Mouse (Mus musculus): ENCODE measurements around the gene Tgfbr2.

Gene Tgfbr2

DNA sequence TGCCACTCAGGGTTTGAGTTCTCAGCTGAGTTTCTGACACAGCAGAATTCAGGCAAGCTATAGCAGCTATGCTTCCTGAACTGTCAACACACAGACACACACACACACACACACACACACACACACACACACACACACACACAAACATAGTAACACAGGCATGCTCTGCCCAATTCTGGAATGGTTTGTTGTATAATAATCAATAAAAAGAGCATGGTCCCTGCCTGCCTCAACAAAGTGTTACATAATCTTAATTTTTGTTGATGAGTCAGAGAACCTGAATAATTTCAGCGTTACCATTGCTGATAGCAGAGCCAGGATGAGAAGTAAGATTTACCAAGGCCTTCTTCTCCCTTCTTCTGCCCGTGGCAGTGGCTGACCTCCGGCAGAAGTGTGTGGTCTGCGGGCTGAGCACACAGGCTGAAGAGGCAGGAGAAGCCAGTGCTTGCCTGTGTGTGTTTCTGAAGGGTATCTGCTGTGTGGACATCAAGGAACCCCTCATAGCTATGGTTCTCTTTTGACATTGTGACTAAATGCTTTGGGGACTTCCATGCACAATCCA is 18.8 kb upstream of the Tgfbr2 start:
- DNase-seq (ENCODE audit: low spot score) = no peak

DNA sequence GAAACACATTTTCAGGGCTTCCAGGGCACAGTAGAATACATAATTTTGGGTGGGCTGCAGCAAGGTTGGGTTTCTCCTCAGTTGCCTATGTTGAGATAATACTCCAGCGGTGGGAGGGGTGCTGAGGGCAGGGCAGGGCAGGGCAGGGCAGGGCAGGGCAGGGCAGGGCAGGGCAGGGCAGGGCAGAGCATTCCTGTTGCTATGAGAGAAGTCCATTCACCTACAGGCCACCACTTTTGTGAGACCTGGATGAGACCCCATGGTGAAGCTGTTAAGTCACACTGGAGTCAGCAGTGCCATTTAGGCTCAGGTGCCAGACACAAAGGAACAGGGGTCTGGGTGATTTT is 18.3 kb upstream of the Tgfbr2 start:
- DNase-seq (ENCODE audit: low spot score) = no peak

DNA sequence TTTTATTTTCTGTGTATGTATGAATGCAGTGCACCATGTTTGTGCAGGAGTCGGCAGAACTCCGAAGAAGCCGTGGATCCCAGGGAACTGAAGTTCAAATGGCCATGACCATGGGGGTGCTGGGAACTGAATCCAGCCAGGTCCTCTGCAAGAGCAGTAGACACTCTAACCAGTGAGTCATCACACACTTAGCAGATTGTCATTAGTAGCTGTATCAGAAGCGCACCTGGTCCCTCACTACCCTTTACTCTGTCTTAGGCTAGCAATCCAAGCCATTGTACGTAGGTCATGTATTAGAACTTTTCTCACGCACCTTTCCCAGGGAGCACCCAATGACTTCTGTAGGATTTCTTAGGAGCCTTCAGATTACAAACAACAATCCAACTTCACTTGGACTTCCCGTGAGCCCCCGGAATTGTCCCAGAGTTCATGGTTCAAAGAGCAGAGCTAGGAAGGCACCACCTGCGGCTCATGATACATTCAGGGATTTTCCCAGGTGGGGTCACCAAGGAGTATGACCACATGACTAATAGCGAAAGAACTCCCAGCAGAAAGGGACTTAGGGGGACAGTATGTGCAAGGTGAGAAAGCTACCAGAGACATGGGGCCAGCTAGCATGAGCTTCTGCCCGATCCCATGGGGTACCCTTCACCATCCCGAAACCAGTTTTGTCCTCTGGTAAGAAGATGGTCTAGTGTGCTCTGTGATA is 17.8 kb upstream of the Tgfbr2 start:
- DNase-seq (ENCODE audit: low spot score) = no peak

DNA sequence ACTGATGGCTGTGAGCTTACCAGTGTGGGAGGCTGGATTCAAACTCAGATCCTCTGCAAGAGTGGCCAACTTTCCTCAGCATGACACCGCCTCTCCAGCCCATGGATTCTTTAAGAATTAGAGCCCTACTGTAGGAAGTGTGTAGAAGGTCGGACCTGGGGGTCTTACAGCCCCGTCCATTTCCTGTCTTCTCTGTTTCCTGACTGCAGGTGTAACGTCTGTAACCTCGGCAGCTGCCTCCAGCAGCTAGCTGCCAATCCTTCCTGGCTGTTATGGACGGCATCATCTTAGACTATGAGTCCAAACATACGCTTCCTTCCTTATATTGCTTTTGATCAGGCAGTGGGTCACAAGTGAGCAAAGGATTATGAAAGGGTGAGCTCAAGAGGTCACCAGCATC is 17.1 kb upstream of the Tgfbr2 start:
- DNase-seq (ENCODE audit: low spot score) = no peak

DNA sequence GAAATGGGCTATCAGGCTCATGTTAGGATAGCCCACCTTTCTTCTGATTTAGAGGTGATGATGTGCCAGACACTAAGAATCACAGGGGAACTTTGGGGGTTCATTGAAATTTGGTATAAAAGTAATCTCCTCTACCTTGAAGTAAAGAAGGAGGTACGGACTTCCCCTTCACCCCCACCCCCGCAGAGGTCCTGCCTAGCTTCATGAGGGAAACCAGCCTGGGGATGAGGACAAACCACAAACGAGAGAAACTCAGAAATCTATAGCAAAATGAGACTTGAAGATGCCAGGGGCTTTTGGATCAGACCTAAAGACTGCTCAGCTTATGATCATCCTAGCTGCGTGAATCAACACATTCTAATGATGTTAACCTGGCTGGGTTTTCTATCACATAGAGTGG is 14.7 kb upstream of the Tgfbr2 start:
- DNase-seq (ENCODE audit: low spot score) = no peak

DNA sequence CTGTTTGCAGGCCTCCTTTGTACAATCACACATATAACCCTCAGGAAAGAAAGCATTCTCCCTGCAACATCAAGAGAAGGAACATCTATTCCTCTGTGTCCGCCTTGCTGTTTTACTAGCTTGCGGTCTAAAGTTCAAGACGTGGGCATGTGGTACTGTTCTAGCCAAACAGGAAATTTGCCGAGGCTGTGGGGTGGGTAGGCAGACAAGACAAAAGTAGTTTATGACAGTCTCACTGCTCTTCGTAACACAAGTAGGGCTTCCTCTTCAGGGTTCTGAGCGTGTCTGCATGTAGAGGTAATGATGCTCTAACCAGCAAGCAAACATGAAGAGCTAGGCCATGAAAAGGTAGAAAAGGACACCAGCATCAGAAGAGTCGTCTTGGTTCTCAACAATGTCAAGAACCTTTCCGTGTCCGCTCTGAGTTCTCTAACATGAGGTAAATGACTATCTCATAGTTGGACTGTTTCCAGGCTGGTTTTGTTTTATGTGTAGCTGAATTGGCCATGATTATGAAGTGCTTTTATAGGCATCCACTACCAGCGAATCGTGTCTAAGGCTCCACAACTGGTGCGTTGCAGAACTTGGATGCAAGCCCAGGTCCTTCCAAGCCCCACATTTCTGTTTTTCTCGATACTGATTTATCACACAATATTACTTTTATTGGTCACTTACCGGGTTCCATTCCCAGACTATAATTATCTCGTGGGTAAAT is 13.9 kb upstream of the Tgfbr2 start:
- no peak for DNase-seq (ENCODE audit: low spot score)

DNA sequence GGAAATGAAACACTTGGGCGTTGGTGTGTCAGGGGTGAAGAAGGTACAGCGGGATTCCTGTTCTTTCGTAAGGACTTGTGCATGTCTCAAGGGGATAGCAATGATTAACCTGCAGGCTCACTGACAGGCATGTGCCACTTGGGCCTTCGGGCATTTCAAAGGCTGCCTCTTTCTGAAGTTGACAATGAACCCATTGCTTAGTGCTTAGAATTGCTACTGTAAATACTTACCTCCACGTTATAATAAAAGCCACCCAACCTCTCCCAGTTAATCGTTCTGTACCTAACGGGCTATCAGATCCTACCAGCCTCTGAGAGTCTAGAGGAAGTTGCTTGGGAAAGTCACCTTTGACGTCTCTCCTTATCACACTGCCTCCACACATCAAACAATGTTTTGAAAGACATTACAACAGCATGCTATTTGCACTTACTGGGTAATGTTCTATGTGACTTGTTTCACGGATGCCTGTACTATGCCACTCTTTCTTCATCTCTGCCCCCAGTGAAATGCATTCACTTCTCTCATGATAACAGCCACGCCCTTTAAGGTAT is 12.1 kb upstream of the Tgfbr2 start:
- DNase-seq (ENCODE audit: low spot score) = no peak

DNA sequence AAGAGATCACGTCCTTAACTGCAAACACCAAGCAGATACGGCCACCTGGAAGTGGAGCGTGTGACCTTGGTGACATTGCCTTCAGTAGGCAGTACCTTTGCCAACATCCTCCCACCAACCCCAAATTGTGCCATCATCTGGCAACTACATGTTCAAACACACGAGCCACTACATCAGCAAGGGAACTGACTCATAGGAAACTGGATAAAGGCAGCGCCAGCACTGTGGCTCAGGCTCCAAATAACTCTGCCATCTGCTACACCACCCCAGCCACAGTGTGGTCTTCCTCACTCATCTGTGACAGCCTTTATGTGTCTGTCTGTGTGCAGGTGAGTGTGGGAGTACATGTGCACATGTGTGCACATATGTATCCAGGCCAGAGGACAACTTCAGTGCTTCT is 9.7 kb upstream of the Tgfbr2 start:
- no peak for DNase-seq (ENCODE audit: low spot score)

DNA sequence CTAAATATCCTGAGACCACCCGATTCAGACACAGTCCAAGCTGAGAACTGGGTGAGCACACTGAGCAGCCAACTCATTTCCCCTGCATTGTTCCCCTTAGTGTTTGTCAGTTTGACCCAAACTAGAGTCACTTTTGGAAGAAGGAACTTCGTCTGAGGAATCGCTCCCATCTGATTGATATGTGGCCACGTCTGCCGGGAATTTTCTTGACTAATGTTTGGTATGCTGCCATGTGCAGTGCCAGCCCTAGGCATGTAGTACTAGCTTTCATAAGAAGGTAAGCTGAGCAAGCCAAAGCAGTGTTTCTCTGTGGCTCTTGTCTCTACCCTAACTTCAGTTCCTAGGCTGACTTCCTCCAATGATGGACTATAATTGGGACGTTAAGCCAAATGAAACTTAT is 7.9 kb upstream of the Tgfbr2 start:
- no peak for DNase-seq (ENCODE audit: low spot score)

DNA sequence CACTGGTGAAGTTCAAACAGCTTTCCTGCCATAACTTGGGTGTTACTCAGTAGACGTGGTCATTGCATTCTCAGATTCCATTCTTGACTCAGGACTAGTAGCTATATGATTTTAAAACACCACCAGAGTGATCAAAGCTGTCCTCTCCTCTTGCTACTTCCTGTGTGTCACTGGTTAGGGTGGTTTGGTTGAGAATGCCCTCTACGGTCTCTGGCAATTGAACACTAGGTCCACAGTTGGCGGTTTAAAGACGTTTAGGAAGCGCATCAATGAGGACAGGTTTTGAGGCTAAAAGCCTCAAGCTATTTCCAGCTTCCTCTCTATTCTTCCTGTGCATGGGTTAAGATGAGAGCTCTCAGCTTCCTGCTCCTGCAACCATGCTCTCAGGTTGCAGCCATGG is 6.4 kb upstream of the Tgfbr2 start:
- no peak for DNase-seq (ENCODE audit: low spot score)

DNA sequence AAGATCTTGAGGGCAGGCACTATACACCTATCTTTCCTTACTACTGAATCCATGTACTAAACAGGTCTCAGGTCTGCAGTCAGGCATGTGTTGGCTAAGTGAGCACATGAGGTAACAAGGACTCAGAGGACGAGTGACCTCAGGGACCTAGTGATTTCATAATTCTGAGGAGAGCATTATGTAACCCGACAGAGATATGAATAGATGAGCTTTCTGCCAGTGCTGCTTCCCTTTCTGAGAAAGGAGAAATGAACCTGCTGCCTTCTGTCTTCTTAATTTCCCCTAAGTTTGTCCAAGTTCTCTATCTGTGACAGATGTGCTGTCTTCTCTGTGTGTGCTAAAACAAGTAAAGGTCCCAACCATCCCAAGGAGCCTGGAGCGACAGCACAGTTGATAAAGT is 3.0 kb upstream of the Tgfbr2 start:
- no peak for DNase-seq (ENCODE audit: low spot score)

DNA sequence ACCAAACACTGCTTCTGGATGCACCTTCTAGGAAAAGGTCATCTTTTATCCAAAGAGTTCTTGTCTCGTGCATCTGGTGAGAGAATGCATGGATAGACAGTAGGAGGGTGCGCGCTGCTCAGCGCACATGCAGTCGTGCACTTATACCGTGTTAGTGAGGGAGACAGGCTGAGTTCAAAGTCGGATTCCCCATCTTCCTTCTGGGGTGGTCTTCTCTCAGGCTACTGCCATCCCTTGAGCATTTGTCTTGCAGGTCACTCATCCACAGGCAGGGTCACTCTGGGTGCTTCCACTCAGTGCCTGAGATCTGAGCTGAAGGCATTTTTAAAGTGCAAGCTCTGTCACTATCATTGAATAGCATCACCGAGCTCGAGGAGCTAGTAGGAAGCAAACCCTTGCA is 1.9 kb upstream of the Tgfbr2 start:
- DNase-seq (ENCODE audit: low spot score) = no peak

DNA sequence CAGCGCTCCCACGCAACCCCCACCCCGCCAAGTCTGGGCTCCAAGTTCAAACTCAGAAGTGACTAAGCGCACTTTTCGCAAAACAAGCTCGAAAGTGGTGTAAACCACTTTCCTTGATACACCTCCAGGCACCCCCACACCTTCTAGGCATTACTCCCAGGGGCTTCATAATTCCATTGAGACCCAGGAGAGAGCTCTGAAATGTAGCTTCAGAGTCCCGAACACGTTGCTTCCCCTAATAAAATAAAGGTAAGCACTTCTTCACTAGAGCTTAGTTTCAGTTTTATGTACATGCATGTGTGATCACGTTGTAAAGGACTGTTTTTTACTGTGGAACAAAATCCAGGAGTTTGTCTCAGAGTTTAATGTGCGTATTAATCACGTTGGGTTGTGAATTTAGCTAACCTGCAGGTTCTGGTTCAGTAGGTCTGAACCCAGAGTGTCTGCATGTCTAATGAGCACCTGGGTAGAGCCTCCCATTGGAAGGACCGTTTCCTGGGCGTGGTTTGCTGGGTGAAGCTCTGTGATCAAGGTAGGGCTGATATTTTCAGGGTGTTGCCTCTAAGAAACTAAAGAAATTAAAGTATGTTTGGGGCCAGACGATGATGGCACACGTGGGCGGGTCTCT is 442 bp upstream of the Tgfbr2 start:
- DNase-seq (ENCODE audit: low spot score) = peak; percentile 8

DNA sequence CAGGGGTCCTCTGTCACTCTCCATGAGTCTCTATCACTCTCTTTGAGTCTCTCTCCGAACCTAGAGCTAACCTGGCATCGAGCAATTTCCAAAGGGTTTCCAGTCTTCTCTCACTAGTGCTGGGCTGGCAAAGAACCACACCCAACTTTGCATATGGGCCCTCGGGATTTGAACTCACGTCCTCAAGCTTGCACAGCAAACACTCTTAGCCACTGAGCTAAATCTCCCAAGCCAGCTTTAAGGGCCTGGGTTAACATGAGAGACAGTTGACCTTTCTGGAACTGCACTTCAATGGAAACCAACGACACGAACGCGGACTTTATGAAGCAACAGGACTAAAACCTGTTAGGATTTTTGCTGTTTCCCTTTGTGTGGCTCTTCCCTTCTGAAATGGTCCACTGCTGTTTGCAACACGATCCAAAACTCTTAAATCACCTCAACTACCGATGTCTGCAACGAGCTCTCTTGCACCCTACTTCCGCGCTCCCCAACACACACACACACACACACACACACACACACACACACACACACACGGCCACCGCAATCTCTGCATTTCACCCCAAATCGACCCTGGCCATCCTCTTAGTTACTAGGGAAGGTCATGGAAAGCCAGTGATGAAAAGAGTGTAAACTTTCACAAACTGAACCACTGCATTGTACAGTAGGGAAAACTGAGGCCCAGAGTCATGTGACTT is 1.5 kb downstream of the Tgfbr2 start:
- DNase-seq (ENCODE audit: low spot score) = no peak

DNA sequence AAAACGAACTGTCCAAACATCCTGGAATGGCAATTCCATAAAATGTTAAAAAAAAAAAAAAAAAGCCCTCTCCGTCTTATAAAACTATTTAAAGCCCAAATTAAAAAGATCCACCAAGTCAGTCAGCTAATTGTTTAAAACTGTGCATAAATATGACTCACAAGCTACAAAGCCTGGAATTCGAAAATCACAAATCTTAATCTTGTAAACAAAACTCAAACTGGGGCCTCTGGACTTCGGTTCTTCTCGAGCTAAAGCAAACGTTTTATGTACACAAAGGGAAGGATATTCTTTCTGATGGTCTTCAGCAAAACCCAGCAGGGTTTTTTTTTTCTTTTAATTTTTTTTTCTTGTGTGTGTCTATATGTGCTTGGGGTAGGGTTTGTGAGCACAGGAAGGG is 2.1 kb downstream of the Tgfbr2 start:
- no peak for DNase-seq (ENCODE audit: low spot score)

DNA sequence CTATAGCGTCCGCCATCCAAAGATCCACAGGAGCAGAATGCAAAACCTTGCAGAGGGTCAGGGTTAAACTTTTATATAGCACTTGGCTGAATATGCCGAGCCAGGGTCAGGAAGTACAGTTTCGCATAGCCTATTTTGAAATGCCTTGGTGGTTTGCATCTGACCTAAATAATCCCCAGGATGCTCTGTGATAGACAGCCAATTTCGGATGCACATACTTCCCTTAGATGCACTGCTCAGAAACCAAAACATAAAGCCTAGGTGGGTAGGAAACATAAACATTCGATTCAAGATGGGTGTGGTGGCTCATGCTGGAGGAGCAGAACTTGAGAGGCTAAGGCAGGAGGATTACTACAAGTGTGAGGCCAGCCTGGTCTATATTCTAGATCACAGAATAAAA is 6.1 kb downstream of the Tgfbr2 start:
- no peak for DNase-seq (ENCODE audit: low spot score)

DNA sequence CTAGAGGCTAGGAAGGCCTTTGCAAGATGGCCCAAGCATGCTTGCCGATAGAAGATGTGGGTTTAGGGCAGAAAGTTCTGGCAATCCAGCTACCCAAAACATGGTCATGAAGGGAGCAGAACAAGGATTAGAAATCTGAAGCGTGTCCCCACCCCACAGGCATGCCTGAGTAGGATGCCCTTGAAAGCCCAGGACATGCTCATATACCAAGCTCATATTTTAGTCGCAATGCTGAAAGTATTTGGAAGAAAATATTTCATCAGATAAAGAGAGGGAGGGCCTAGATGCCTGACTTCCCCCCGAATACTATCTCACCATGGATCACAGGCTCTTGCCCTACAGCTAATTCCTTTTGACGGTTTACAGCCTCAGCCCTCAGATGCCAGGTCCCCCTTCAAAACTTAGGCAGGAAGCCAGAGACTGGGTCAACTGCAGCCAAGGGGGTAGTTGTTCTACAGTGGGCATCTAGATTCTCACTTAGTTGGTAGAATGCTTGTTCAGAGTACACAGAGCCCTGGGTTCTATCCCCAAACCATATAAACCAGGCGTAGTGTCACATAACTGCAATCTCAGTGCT is 7.8 kb downstream of the Tgfbr2 start:
- no peak for DNase-seq (ENCODE audit: low spot score)

DNA sequence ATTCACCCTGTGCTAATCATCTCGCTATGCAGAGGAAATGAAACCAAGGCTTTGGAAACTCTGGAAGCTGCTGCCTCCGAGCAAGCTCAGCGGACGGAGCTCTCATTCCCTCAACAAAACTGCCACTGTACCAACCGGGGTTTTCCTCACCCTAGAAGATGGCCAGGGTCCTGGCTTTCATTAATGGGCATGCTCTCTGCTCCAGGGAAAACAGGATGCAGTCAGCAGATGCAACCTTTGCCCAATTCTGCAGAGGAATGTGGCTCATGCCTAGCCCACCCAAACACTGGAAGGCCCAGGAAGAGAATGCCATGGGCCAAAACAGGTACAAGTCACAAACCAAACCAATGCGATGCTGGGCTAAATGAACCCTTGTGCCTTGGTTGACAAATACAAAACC is 8.8 kb downstream of the Tgfbr2 start:
- DNase-seq (ENCODE audit: low spot score) = no peak

DNA sequence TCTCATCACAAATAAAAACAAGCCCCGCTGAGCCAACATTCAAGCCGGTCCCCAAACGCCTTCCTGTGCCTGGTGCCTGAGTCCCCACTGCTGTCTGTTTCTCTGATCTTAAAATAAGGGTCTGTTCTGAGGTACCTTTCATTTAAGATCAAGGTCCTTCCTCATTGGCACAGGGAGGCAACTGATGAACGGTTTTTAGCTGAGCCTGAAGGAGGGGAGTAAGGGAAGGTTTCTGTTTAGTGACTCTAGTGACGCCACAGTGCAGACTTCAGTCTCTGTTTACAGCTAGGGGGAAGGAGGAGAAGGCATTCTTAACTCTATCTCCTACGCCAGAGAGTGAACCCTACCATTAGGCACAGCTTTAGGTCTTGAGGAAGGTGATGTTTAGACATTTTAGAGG is 11.3 kb downstream of the Tgfbr2 start:
- DNase-seq (ENCODE audit: low spot score) = no peak

DNA sequence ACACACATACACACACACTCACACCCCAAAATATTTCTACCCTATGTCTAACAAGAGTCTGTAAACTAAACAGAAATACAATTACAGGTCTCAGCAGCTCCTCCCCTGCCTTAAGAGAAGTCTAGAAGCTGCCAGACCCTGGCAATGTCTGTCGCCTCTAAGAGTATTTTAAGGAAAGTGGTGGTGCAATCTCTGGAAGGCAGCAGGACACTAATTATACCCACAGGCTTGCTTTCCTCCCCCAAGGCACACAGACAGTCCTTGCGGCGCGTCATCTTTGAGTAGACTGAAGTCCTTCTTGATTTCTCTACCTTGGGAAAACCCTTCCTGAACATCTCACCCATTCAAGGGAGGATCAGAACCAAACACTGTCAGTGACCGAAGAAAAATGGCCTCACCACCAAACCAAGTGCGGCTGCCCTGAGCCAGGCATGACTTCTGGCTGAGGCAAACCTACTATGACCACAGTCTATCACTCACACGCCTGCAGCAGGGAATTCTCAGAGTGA is 12.2 kb downstream of the Tgfbr2 start:
- no peak for DNase-seq (ENCODE audit: low spot score)

DNA sequence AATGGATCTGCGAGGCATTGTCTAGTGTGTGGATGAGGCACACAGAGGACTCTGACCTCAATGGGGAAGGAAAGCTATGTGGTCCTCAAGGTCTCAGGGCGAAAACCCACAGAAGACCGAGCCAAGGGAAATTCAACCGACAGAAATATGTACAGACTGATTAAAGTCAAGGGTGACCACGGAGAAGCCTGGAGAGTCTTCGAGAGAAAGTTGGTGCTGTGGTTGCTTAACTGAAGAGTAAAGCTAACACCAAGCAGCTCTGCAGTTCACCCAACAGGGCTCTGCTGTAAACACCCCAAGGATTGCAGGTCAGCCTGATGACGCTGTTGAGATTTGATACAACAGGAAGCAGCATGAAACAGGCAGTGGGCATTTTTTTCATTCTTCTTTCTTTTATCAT is 14.3 kb downstream of the Tgfbr2 start:
- no peak for DNase-seq (ENCODE audit: low spot score)

DNA sequence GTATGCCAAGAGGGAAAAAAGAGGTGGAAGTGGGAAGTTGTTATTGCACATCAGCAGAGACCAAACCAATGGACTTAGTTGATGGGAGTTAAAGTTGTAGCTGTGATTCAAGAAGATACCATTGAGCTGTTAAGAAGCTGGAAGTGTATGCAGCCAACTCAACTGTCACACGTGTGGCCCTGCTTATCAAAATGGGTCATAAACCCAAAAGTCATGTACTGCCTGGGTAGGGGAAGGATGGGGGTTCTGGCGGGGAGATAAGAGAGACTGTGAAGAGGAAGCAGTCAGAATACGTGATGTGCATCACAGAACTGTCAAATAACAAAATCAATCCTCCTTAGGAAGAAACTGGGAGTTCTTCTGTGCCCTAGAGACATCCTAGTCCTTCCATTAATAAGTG is 15.1 kb downstream of the Tgfbr2 start:
- no peak for DNase-seq (ENCODE audit: low spot score)
